Mouse (Mus musculus) intestine, postnatal 0 days (tissue): ENCODE results near the gene Wfdc16. TPM values are rescaled to one million over a fixed set of nuclear protein-coding genes. Genes with fewer than 3 reads are reported as not detected.
A peak's percentile ranks its signal among the peaks of the same experiment; 100 is the strongest.
"Not testable (repeated sequence)": the region's sequence is repeated elsewhere in the genome, so short reads cannot be mapped to it uniquely, and the experiment has no call there.

Experiments
- ATAC-seq: fragments of 200-750 bp; cut with Nextera tagmentation; 2 replicates; pipeline ENCODE4 v1.8.0; 2017; ENCODE audit warnings: mild to moderate bottlenecking, moderate TSS enrichment, moderate library complexity
- H3K27ac ChIP-seq: fragments of 300-500 bp; sonication (generic); 2 replicates; pipeline ENCODE4 v1.5.1; 2014; ENCODE audit warnings: mild to moderate bottlenecking, low read depth, low read length, moderate library complexity
- H3K27me3 ChIP-seq: fragments of 300-500 bp; sonication (generic); replicated peaks from 2 replicates; pipeline ENCODE4 v1.6.1; 2014; ENCODE audit warnings: low read length, mixed read lengths; ENCODE audit not compliant: control insufficient read depth, insufficient read depth
- H3K36me3 ChIP-seq: fragments of 300-500 bp; sonication (generic); 2 replicates; pipeline ENCODE4 v1.6.1; 2014; ENCODE audit warnings: mild to moderate bottlenecking, moderate library complexity; ENCODE audit not compliant: control insufficient read depth, insufficient read depth
- H3K4me1 ChIP-seq: fragments of 300-500 bp; sonication (generic); replicated peaks from 2 replicates; pipeline ENCODE4 v1.6.1; 2014; ENCODE audit warnings: antibody characterized with exemption, low read length, mixed read lengths; ENCODE audit not compliant: control insufficient read depth, insufficient read depth
- H3K4me2 ChIP-seq: fragments of 300-500 bp; sonication (generic); replicated peaks from 2 replicates; pipeline ENCODE4 v1.6.1; 2014; ENCODE audit warnings: low read depth, mild to moderate bottlenecking, moderate library complexity
- H3K4me3 ChIP-seq: fragments of 300-500 bp; sonication (generic); 2 replicates; pipeline ENCODE4 v1.5.1; 2014; ENCODE audit warnings: low read depth, low read length
- H3K9ac ChIP-seq: fragments of 300-500 bp; sonication (generic); 2 replicates; pipeline ENCODE4 v1.6.1; 2014; ENCODE audit warnings: mild to moderate bottlenecking, low read depth, low read length
- H3K9me3 ChIP-seq: fragments of 300-500 bp; sonication (generic); 2 replicates; pipeline ENCODE4 v1.6.1; 2016; ENCODE audit warnings: mixed run types; ENCODE audit not compliant: control insufficient read depth
- CTCF ChIP-seq: sonication (generic); IDR thresholded peaks from 2 replicates; pipeline ENCODE4 v1.5.1; 2016; ENCODE audit warnings: low read depth, mild to moderate bottlenecking, control low read depth, antibody characterized with exemption, moderate library complexity
- WGBS: fragments of 180-500 bp; shearing (Covaris S2); extraction: QIAGEN DNeasy Blood & Tissue Kit; methylation state at CpG from one replicate; pipeline ENCODE4 v1.1.7; 2014; 5-methylcytosine and 5-hydroxymethylcytosine counted together
- polyA plus RNA-seq: library from polyadenylated mRNA; unstranded; fragments of >200 nt; fragmentation: Nextera tagmentation; extraction: Ambion mirVana; gene quantifications from 2 replicates; pipeline ENCODE4 v1.2.1, GENCODE M21; 2015

The Wfdc16 gene
- polyA plus RNA-seq, 1 experiment from 2014 or later, result not detected

DNA sequence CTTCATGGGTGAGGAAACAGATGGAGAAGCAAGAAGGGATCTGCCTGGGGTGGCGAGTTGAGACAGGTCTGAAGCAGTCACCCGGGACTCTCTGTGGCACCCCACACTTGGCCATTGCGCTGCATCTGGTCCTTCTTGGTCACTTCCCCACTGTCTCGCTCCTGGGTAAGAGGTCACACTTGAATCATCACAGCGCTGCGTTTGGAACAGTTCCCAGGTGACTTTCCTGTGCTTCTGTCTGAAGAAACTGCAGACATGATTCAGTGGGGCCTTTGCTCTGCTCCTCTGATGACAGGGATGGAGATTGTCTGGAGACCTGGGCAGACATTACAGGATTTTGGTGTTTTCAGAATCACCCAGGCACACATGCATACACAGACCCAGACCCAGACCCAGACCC, 29.8 kb downstream of the Wfdc16 start:
- H3K4me2 ChIP-seq, result no peak overlapping the region
- H3K9ac ChIP-seq, result no peak overlapping the region
- no peak overlapping the region for H3K4me3 ChIP-seq
- no peaks in the 10 kb centered on the region for H3K4me1 ChIP-seq
- no peaks in the 10 kb centered on the region for H3K9me3 ChIP-seq
- no peak overlapping the region for H3K27ac ChIP-seq
- no peak for TF ChIP-seq CTCF
- WGBS, result 82% methylated on average over 6 of the region's 6 CpGs
- no peaks in the 10 kb centered on the region for H3K36me3 ChIP-seq
- no peaks in the 10 kb centered on the region for H3K27me3 ChIP-seq
- no peak for ATAC-seq

DNA sequence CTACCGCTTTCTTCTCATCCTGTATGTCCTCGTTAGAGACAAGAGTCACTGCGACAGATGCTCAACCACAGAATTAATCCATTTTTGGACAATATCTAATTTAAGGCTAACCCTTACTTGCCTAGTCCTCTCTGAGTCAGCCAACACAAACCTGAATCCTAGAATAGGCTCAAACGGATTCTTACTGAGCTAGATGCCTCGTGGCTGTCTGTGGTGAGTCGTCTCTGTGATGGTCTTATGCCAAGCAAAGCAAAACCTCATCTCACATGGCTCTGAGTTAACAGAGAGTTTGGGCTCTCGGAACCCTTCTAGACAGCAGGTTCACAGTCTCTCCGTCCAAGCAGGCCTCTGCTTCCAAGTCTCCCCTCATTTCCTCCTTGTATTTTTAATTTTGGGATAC, 34.2 kb downstream of the Wfdc16 start:
- Histone ChIP-seq H3K4me1 (no peaks in the 10 kb centered on the region), H3K27ac (no peak overlapping the region), H3K36me3 (no peaks in the 10 kb centered on the region), H3K27me3 (no peaks in the 10 kb centered on the region), H3K4me3 (no peak overlapping the region), H3K9ac (no peak overlapping the region), H3K9me3 (no peaks in the 10 kb centered on the region), H3K4me2 (no peak overlapping the region)
- TF ChIP-seq CTCF, result no peak
- no peak for ATAC-seq
- WGBS, result 95% methylated on average over 8 of the region's 8 CpGs

DNA sequence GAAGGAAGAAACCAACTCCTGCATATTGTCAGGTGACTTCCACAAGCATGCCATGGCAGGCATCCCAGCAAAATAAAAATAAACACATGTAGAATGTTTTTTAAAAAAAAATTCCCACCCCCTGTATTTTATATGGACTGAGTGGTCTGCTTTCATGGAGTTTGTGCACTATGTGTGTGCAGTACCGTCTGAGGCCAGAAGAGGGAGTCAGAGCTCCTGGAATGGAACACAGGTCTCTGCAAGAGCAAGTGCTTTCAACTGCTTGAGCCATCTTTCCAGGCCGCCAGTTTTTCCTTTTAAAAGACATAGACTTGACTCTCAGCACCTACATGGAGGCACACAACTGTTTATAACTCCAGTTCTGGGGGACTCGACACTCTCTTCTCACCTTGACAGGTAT, 35.1 kb downstream of the Wfdc16 start:
- TF ChIP-seq CTCF, result no peak; the same call in 1 of the 2 replicates
- Histone ChIP-seq H3K4me3 (no peak overlapping the region), H3K4me2 (no peak overlapping the region), H3K27ac (no peak overlapping the region), H3K9ac (no peak overlapping the region), H3K9me3 (no peaks in the 10 kb centered on the region), H3K27me3 (no peaks in the 10 kb centered on the region), H3K4me1 (no peaks in the 10 kb centered on the region), H3K36me3 (no peaks in the 10 kb centered on the region)
- 89% methylated on average over 3 of the region's 3 CpGs for WGBS
- ATAC-seq, result no peak

DNA sequence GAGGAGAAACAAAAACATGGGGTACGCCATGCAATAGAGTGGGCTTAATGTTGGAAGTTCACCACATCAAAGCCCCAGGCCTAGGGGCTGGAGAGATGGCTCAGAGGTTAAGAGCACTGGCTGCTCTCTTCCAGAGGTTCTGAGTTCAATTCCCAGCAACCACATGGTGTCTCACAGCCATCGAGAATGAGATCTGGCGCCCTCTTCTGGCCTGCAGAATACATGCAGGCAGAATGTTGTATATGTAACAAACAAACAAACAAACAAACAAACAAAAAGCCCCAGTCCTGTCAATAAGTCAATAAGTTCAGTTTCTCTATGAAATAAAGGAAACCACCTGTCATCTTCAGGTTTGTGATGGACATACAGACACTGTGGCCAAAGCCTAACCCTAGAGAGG, 38.4 kb downstream of the Wfdc16 start:
- no peaks in the 10 kb centered on the region for H3K9me3 ChIP-seq
- TF ChIP-seq CTCF, result peak; percentile 34; the same call in 1 of the 2 replicates
- 65% methylated on average over 3 of the region's 3 CpGs for WGBS
- no peak for ATAC-seq
- no peak overlapping the region for H3K9ac ChIP-seq
- H3K4me2 ChIP-seq, result no peak overlapping the region
- H3K4me1 ChIP-seq, result no peaks in the 10 kb centered on the region
- H3K27me3 ChIP-seq, result no peaks in the 10 kb centered on the region
- no peak overlapping the region for H3K27ac ChIP-seq
- H3K36me3 ChIP-seq, result no peaks in the 10 kb centered on the region
- no peak overlapping the region for H3K4me3 ChIP-seq

DNA sequence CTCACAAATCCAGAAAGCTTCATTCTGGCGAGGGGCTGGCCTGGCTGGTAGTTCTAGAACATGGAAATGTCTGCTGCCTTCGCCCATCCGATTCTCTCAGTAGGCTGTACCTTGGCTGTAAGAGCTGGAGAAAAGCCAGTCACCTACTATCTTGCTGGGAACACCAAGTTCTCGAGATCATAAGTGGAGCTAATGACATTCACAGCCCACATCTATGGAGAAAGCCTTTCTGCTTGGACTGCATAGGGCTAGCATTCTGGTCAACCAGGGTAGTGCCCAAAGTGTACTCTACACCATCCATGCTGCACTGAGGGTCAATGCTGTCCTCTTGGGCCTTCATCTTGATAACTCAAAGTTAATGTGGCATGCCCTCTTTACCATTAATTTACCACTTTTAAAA, 45.1 kb downstream of the Wfdc16 start, which contains the start of gene Eppin:
Eppin (minus strand) TSS at position 101 of the 400 bp plus-strand sequence.
- WGBS, result 80% methylated on average over 4 of the region's 4 CpGs
- Histone ChIP-seq H3K9me3 (no peaks in the 10 kb centered on the region), H3K4me2 (no peak within 1 kb of the TSS), H3K36me3 (no peaks in the 10 kb centered on the region), H3K27me3 (no peaks in the 10 kb centered on the region), H3K4me3 (no peak within 1 kb of the TSS), H3K27ac (no peak within 1 kb of the TSS), H3K4me1 (no peaks in the 10 kb centered on the region), H3K9ac (no peak within 1 kb of the TSS)
- no peak for ATAC-seq
- TF ChIP-seq CTCF, result no peak

DNA sequence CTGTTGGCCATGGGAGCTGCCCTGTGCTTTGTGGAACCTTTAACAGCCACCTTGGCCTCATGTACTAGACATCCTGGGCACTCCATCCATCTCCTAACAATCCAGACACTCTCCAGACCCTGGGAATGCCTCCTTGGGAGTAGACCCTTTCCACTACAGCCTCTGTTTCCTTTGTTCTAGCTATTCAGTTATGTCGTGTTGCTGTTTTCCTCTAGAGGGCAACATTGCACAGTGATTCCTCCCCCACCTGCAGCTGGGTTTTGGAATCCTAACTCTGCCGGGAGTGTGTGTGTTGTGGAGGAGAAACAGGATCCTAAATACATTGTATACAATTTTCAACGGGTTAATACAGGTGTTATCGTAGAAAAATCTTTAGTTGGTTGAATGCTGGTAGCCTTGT, 46.6 kb downstream of the Wfdc16 start:
- peak; percentile 86 for TF ChIP-seq CTCF
- WGBS, result 5% methylated on average over 4 of the region's 4 CpGs
- ATAC-seq, result no peak
- H3K4me2 ChIP-seq, result no peak overlapping the region
- H3K4me1 ChIP-seq, result no peaks in the 10 kb centered on the region
- H3K9ac ChIP-seq, result no peak overlapping the region
- H3K9me3 ChIP-seq, result no peaks in the 10 kb centered on the region
- no peak overlapping the region for H3K27ac ChIP-seq
- no peak overlapping the region for H3K4me3 ChIP-seq
- H3K36me3 ChIP-seq, result no peaks in the 10 kb centered on the region
- no peaks in the 10 kb centered on the region for H3K27me3 ChIP-seq

DNA sequence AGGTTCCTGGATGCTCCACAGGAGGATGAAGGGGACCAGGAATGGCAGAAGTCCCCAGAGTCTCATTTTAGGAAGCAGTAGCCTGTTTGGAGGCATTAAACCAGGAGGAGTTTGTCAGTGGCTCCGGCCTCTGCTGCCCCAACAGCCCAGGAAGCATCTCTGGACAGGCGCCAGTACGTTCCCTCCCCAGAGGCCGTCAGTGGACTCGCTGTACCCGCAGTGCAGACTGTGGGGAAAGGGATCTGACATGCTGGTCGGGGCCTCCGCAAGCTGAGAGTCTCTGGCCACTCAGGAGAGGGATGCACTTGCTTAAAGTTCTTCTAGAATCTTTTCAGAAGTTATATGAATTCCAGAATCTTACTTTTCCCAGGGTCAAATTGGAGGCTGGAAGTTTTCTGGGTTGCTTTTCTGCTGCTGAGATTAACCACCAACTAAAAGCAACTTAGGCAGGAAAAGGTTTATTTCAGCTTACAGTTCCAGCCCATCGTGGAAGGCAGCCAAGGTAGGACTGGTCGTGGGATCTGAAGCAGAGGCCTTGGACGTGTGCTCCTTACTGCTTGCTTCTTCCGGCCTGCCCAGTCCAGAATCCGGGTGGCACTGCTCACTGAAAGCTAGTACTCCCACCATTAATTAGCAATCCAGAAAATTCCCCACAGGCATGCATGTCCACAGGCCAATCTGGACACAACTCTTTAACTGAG, 53.4 kb downstream of the Wfdc16 start, which contains the start of gene Wfdc6a:
Wfdc6a (minus strand) TSS at position 423 of the 701 bp plus-strand sequence.
- H3K36me3 ChIP-seq, H3K4me1 ChIP-seq, H3K9ac ChIP-seq, H3K27ac ChIP-seq, H3K4me2 ChIP-seq, H3K27me3 ChIP-seq, H3K9me3 ChIP-seq, H3K4me3 ChIP-seq, ATAC-seq: not testable (repeated sequence)
- WGBS, result 51% methylated on average over 13 of the region's 13 CpGs

Other genes starting within 250 kb of the Wfdc16 start
- gene Slpi, start 249.7 kb downstream of the Wfdc16 start, polyA plus RNA-seq, result 82.5 and 95.0 TPM in 2 replicates
- 0.12 and 0.16 TPM in 2 replicates for gene Rbpjl, start 235.7 kb downstream of the Wfdc16 start, polyA plus RNA-seq
- gene Matn4, start 233.6 kb downstream of the Wfdc16 start, polyA plus RNA-seq, result 1.9 and 2.4 TPM in 2 replicates
- 92.0 and 103 TPM in 2 replicates for gene Sdc4, start 194.9 kb downstream of the Wfdc16 start, polyA plus RNA-seq
- 58.7 and 62.3 TPM in 2 replicates for gene Sys1, start 181.8 kb downstream of the Wfdc16 start, polyA plus RNA-seq
- 21.4 and 29.1 TPM in 2 replicates for gene Gm20458, start 177.8 kb downstream of the Wfdc16 start, polyA plus RNA-seq
- gene Trp53tg5, start 165.1 kb downstream of the Wfdc16 start, polyA plus RNA-seq, result not detected in 2 replicates
- gene Dbndd2, start 152.7 kb downstream of the Wfdc16 start, polyA plus RNA-seq, result 15.9 and 18.8 TPM in 2 replicates
- 75.8 and 83.0 TPM in 2 replicates for gene Pigt, start 141.3 kb downstream of the Wfdc16 start, polyA plus RNA-seq
- gene Wfdc2, start 76.4 kb downstream of the Wfdc16 start, polyA plus RNA-seq, result 6.5 and 11.9 TPM in 2 replicates
- gene Spint3, start 65.3 kb downstream of the Wfdc16 start, polyA plus RNA-seq, result not detected in 2 replicates
- 0.14 TPM in 1 of 2 replicates, not detected in the other for gene Wfdc6a, start 53.3 kb downstream of the Wfdc16 start, polyA plus RNA-seq
- gene Eppin, start 45.2 kb downstream of the Wfdc16 start, polyA plus RNA-seq, result not detected in 2 replicates
- not detected in 2 replicates for gene Wfdc6b, start 25.3 kb downstream of the Wfdc16 start, polyA plus RNA-seq
- not detected in 2 replicates for gene Wfdc8, start 25.2 kb downstream of the Wfdc16 start, polyA plus RNA-seq
- not detected in 2 replicates for gene Wfdc10, start 17.2 kb upstream of the Wfdc16 start, polyA plus RNA-seq
- not detected in 2 replicates for gene Wfdc9, start 17.8 kb upstream of the Wfdc16 start, polyA plus RNA-seq
- gene Wfdc11, start 35.3 kb upstream of the Wfdc16 start, polyA plus RNA-seq, result not detected in 2 replicates
- gene Wfdc13, start 46.3 kb upstream of the Wfdc16 start, polyA plus RNA-seq, result 0.14 and 0.18 TPM in 2 replicates
- not detected in 2 replicates for gene Spint4, start 59.7 kb upstream of the Wfdc16 start, polyA plus RNA-seq
- gene Spint5, start 76.5 kb upstream of the Wfdc16 start, polyA plus RNA-seq, result not detected in 2 replicates
- gene Wfdc3, start 107.1 kb upstream of the Wfdc16 start, polyA plus RNA-seq, result 0.85 and 0.95 TPM in 2 replicates
- gene Dnttip1, start 107.2 kb upstream of the Wfdc16 start, polyA plus RNA-seq, result 39.4 and 43.3 TPM in 2 replicates
- gene Ube2c, start 131.1 kb upstream of the Wfdc16 start, polyA plus RNA-seq, result 118 and 121 TPM in 2 replicates
- 0.51 and 0.73 TPM in 2 replicates for gene Tnnc2, start 141.2 kb upstream of the Wfdc16 start, polyA plus RNA-seq
- gene Snx21, start 147.0 kb upstream of the Wfdc16 start, polyA plus RNA-seq, result 12.5 and 13.0 TPM in 2 replicates
- gene Acot8, start 166.1 kb upstream of the Wfdc16 start, polyA plus RNA-seq, result 52.5 and 54.4 TPM in 2 replicates
- 3.7 and 4.2 TPM in 2 replicates for gene Zswim3, start 166.3 kb upstream of the Wfdc16 start, polyA plus RNA-seq
- 7.0 and 7.6 TPM in 2 replicates for gene Zswim1, start 183.9 kb upstream of the Wfdc16 start, polyA plus RNA-seq
- gene Spata25, start 189.7 kb upstream of the Wfdc16 start, polyA plus RNA-seq, result not detected in 2 replicates
- gene Ctsa, start 194.1 kb upstream of the Wfdc16 start, polyA plus RNA-seq, result 1,079 and 1,142 TPM in 2 replicates
- gene Neurl2, start 194.7 kb upstream of the Wfdc16 start, polyA plus RNA-seq, result 4.6 and 5.7 TPM in 2 replicates
- gene Pltp, start 218.9 kb upstream of the Wfdc16 start, polyA plus RNA-seq, result 14.5 and 16.2 TPM in 2 replicates
- 43.2 and 44.0 TPM in 2 replicates for gene Pcif1, start 240.5 kb upstream of the Wfdc16 start, polyA plus RNA-seq